ENCODE assay signal across 9 mouse cellular contexts in genomic region chr14:55148363-55148915, GRCm38 (mm10). TPM values are rescaled to one million over a fixed set of nuclear protein-coding genes. Genes with fewer than 3 reads are reported as not detected.
A peak's percentile ranks its signal among the peaks of the same experiment; 100 is the strongest.
DNase-seq lines count a peak whose midpoint lies in the region; ATAC-seq and TF ChIP-seq lines count a peak whose summit lies in the region.
"Had no signal": no experiment of that assay in that cellular context is flagged by ENCODE, and none has a peak within 500 bp of the region (broad histone marks: within the 10 kb centered on the region; RNA-seq: fewer than 3 reads in every experiment).

No protein-coding gene starts in this region.

- H3K4me3 ChIP-seq in lung, embryonic 14.5 days (ENCODE audit: low read depth, low read length), result no peak overlapping the region
- H3K4me3 ChIP-seq: heart, embryonic 13.5 days had no signal

- H3K9me3 ChIP-seq in lung, embryonic 14.5 days (ENCODE audit: low read depth, low read length), result no peaks in the 10 kb centered on the region
- H3K9me3 ChIP-seq: heart, embryonic 13.5 days had no signal

- peak; percentile 88 for TF ChIP-seq CTCF in lung, embryonic 14.5 days (IDR thresholded peaks at IDR 0.05; ENCODE audit: low read depth)

- no peaks in the 10 kb centered on the region for H3K4me1 ChIP-seq in lung, embryonic 14.5 days (ENCODE audit: insufficient read depth)

- ATAC-seq in CD4-positive, CD25-positive, alpha-beta regulatory T cell, adult 4 months, result peak; percentile 41
- 0 out of 2 replicates have a peak, but pooled peaks have one; percentile 20 for ATAC-seq in granulocyte monocyte progenitor cell, adult 5-6 weeks (replicated peaks; ENCODE audit: poor library complexity, severe bottlenecking)
- ATAC-seq in lung, embryonic 14.5 days (ENCODE audit: insufficient read depth), result no peak
- ATAC-seq in megakaryocyte-erythroid progenitor cell, adult 5-6 weeks (replicated peaks; ENCODE audit: low FRiP score, low TSS enrichment, poor library complexity, severe bottlenecking), result no peak

- no peak overlapping the region for H3K27ac ChIP-seq in lung, embryonic 14.5 days (ENCODE audit: low read depth)
- H3K27ac ChIP-seq: heart, embryonic 13.5 days had no signal

- 31% methylated on average over 5 of the region's 5 CpGs for whole genome bisulfite sequencing in lung, embryonic 14.5 days

- H3K4me2 ChIP-seq in lung, embryonic 14.5 days, result no peak overlapping the region
- H3K4me2 ChIP-seq: heart, embryonic 13.5 days had no signal

- H3K36me3 ChIP-seq in lung, embryonic 14.5 days (ENCODE audit: insufficient read depth), result no peaks in the 10 kb centered on the region
- H3K36me3 ChIP-seq: heart, embryonic 13.5 days had no signal

- DNase-seq in adipocyte (ENCODE audit: low spot score), result peak; percentile 67
- peak; percentile 49 to 72 for DNase-seq in cerebellum, postnatal 4 days (ENCODE audit: low spot score in 2 of 2)
- peak; percentile 44 to 54 for DNase-seq in kidney, postnatal 25 days
- peak; percentile 80 for DNase-seq in lung, embryonic 14.5 days
- DNase-seq in retina, embryonic 14.5 days (ENCODE audit: low spot score), result peak; percentile 85

- no peaks in the 10 kb centered on the region for H3K27me3 ChIP-seq in lung, embryonic 14.5 days (ENCODE audit: insufficient read depth, low read length)
- H3K27me3 ChIP-seq: heart, embryonic 13.5 days had no signal

- H3K9ac ChIP-seq in lung, embryonic 14.5 days, result no peak overlapping the region
- H3K9ac ChIP-seq: heart, embryonic 13.5 days had no signal

RNA-seq across cellular contexts. Expression of gene Jph4, which starts 31.7 kb away (rescaled TPM):
- polyA plus RNA-seq in CD4-positive, CD25-positive, alpha-beta regulatory T cell, adult 4 months (2017; shearing (Covaris generic)), result not detected
- not detected in 2 replicates for total RNA-seq in granulocyte monocyte progenitor cell, adult 5-6 weeks (2014; fragmentation: Nextera tagmentation)
- total RNA-seq in granulocyte monocyte progenitor cell, adult 5-6 weeks (2017), result not detected in 2 replicates
- 0.16 and 0.37 TPM in 2 replicates for polyA plus RNA-seq in lung, embryonic 14.5 days (2014; fragmentation: Nextera tagmentation; extraction: Ambion mirVana)
- total RNA-seq in megakaryocyte-erythroid progenitor cell, adult 5-6 weeks (2014; fragmentation: Nextera tagmentation), result not detected in 2 replicates
- 0.05 TPM in 1 of 2 replicates, not detected in the other for total RNA-seq in megakaryocyte-erythroid progenitor cell, adult 5-6 weeks (2017)

RNA-seq across cellular contexts. Expression of gene Ap1g2, which starts 42.0 kb away (rescaled TPM):
- 100 to 1,000 TPM; 110 to 194 TPM for polyA plus RNA-seq in CD4-positive, CD25-positive, alpha-beta regulatory T cell, adult 4 months (2017; shearing (Covaris generic))
- total RNA-seq in granulocyte monocyte progenitor cell, adult 5-6 weeks (2014; fragmentation: Nextera tagmentation), result 56.6 and 87.9 TPM in 2 replicates
- 12.4 and 15.1 TPM in 2 replicates for total RNA-seq in granulocyte monocyte progenitor cell, adult 5-6 weeks (2017)
- polyA plus RNA-seq in lung, embryonic 14.5 days (2014; fragmentation: Nextera tagmentation; extraction: Ambion mirVana), result 14.7 and 16.3 TPM in 2 replicates
- 66.7 and 109 TPM in 2 replicates for total RNA-seq in megakaryocyte-erythroid progenitor cell, adult 5-6 weeks (2014; fragmentation: Nextera tagmentation)
- total RNA-seq in megakaryocyte-erythroid progenitor cell, adult 5-6 weeks (2017), result 13.3 and 27.0 TPM in 2 replicates

RNA-seq across cellular contexts. Expression of gene Thtpa, which starts 53.9 kb away (rescaled TPM):
- 10 to 100 TPM; 11.6 to 17.9 TPM for polyA plus RNA-seq in CD4-positive, CD25-positive, alpha-beta regulatory T cell, adult 4 months (2017; shearing (Covaris generic))
- 11.9 and 16.2 TPM in 2 replicates for total RNA-seq in granulocyte monocyte progenitor cell, adult 5-6 weeks (2014; fragmentation: Nextera tagmentation)
- total RNA-seq in granulocyte monocyte progenitor cell, adult 5-6 weeks (2017), result 10.0 and 13.0 TPM in 2 replicates
- 19.2 and 20.1 TPM in 2 replicates for polyA plus RNA-seq in lung, embryonic 14.5 days (2014; fragmentation: Nextera tagmentation; extraction: Ambion mirVana)
- total RNA-seq in megakaryocyte-erythroid progenitor cell, adult 5-6 weeks (2014; fragmentation: Nextera tagmentation), result 9.2 and 10.4 TPM in 2 replicates
- total RNA-seq in megakaryocyte-erythroid progenitor cell, adult 5-6 weeks (2017), result 5.1 and 6.4 TPM in 2 replicates

RNA-seq across cellular contexts. Expression of gene Zfhx2, which starts 56.3 kb away (rescaled TPM):
- 1 to 10 TPM; 4.2 to 4.6 TPM for polyA plus RNA-seq in CD4-positive, CD25-positive, alpha-beta regulatory T cell, adult 4 months (2017; shearing (Covaris generic))
- 3.0 and 5.2 TPM in 2 replicates for total RNA-seq in granulocyte monocyte progenitor cell, adult 5-6 weeks (2014; fragmentation: Nextera tagmentation)
- 0.26 and 0.82 TPM in 2 replicates for total RNA-seq in granulocyte monocyte progenitor cell, adult 5-6 weeks (2017)
- polyA plus RNA-seq in lung, embryonic 14.5 days (2014; fragmentation: Nextera tagmentation; extraction: Ambion mirVana), result 3.4 and 3.5 TPM in 2 replicates
- 5.6 and 7.8 TPM in 2 replicates for total RNA-seq in megakaryocyte-erythroid progenitor cell, adult 5-6 weeks (2014; fragmentation: Nextera tagmentation)
- 0.19 and 1.4 TPM in 2 replicates for total RNA-seq in megakaryocyte-erythroid progenitor cell, adult 5-6 weeks (2017)

Comparison
In these comparisons a context has a peak if more than half of its experiments do, and no peak if none do; other contexts are left out.
1. ATAC-seq: peak in CD4-positive, CD25-positive, alpha-beta regulatory T cell, adult 4 months (single experiment) and granulocyte monocyte progenitor cell, adult 5-6 weeks (single experiment); none in lung, embryonic 14.5 days (single experiment) and megakaryocyte-erythroid progenitor cell, adult 5-6 weeks (single experiment).
2. Peak in every context shown above with its lines, with median percentiles within 50 percentile points of each other: DNase-seq.